Mouse (Mus musculus) testis, adult 2 months (tissue): Measurements from ENCODE around the gene Syt3.

Source experiments
- CTCF ChIP-seq: fragments of 200-500 bp; IDR thresholded peaks from 2 replicates; pipeline ENCODE4 v1.5.1; 2012; ENCODE audit warnings: low read depth, mild to moderate bottlenecking, inconsistent platforms, low read length, moderate library complexity; ENCODE audit not compliant: control insufficient read depth, insufficient read depth, insufficient replicate concordance
- POLR2A ChIP-seq: fragments of 200-500 bp; IDR thresholded peaks from 2 replicates; pipeline ENCODE4 v1.6.1; 2012; ENCODE audit warnings: low read depth, mild to moderate bottlenecking, inconsistent platforms, low read length, moderate library complexity; ENCODE audit not compliant: control insufficient read depth

- TF ChIP-seq CTCF: no peak
- TF ChIP-seq POLR2A: no peak
Observed at GRCm38 (mm10) chr7:44439696-44440095, 55.8 kb downstream of the Syt3 start.
